Mouse (Mus musculus) kidney, postnatal 25 days (tissue): ENCODE measurements at regions not wholly inside any gene's neighbourhood (a gene's known extent, or its start where the extent isn't known, plus 50 kb on each side); places are given as distances from the start of the nearest gene placed in this dataset.
A peak's percentile ranks its signal among the peaks of the same experiment; 100 is the strongest.

Source experiments
- DNase-seq, 2 experiments: peaks; one replicate each; pipeline ENCODE4 v3.0.0; 2021; ENCODE audit warnings: mixed read lengths in 2 of 2

DNA sequence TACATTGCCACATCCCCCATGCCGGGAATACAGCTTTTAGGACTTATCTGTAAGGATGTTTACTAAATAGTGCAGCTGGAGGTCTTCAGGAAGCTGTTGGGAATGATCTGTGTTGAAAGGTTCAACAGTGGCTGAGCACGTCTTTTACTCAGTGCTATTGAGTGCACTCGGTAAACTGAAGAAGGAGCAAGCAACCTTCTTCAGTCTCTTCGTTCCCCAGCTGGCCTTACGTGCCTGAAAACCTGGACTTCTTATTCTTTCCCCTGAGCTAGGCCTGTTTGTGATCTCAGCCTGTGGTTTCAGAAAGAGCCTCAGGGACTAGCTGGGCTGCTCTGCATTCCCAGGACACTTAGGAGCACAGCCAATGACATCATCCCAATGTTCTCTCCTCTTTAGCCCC lies 51.2 kb upstream of the Rhox5 start:
- peak in 1 of 2 experiments; percentile 3 for DNase-seq

DNA sequence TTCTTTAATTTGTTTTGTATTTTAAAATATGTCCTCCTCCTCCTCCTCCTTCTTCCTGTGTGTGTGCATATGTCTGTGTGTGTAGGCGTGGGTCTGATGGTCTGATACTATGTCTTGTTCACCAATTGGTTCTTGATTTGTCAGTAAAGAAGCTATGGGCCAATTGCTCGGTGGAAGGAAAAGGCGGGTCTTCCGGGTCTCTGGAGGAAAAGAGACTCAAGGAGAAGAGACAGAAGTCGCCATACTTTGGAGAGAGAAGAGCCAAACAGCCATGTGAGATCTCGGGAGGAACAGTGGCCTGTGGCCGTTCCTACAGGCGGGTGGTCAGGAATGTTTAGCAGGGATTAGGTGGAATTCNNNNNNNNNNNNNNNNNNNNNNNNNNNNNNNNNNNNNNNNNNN lies 50.3 kb upstream of the Rhox5 start:
- peak in 1 of 2 experiments; percentile 5 for DNase-seq
